Mouse (Mus musculus) bone marrow, adult 2 months (tissue): ENCODE results near the gene Cyb561. TPM values are rescaled to one million over a fixed set of nuclear protein-coding genes. Genes with fewer than 3 reads are reported as not detected.

Experiments
- H3K27ac ChIP-seq: fragments of 200-500 bp; 2 replicates; pipeline ENCODE4 v1.5.1; 2012; ENCODE audit warnings: low read depth, mild to moderate bottlenecking, control low read depth, inconsistent platforms, low read length; ENCODE audit not compliant: control insufficient read depth, poor library complexity, insufficient read depth
- H3K4me1 ChIP-seq: fragments of 200-500 bp; 2 replicates; pipeline ENCODE4 v1.6.1; 2011; ENCODE audit warnings: low read length; ENCODE audit not compliant: control insufficient read depth, insufficient read depth
- H3K4me3 ChIP-seq: fragments of 200-500 bp; replicated peaks from 2 replicates; pipeline ENCODE3; 2011; ENCODE audit warnings: mild to moderate bottlenecking, low read depth, low read length, control low read depth; ENCODE audit not compliant: control insufficient read depth
- CTCF ChIP-seq: fragments of 200-500 bp; IDR thresholded peaks from 2 replicates; pipeline ENCODE4 v1.5.1; 2011; ENCODE audit warnings: low read length, control low read depth; ENCODE audit not compliant: control insufficient read depth, insufficient read depth
- POLR2A ChIP-seq: fragments of 200-500 bp; IDR thresholded peaks from 2 replicates; pipeline ENCODE4 v1.6.1; 2011; ENCODE audit warnings: low read depth, mild to moderate bottlenecking, control low read depth, low read length, borderline replicate concordance; ENCODE audit not compliant: control insufficient read depth
- WGBS: fragments of 180-500 bp; shearing (Covaris S2); methylation state at CpG from one replicate; pipeline ENCODE4 v1.1.7; 2018; 5-methylcytosine and 5-hydroxymethylcytosine counted together
- polyA plus RNA-seq: library from polyadenylated mRNA; stranded (reverse); fragments of >200 nt; gene quantifications from 2 replicates; pipeline ENCODE4 v1.2.4, GENCODE M21; 2011; ENCODE audit warnings: low replicate concordance; ENCODE audit not compliant: missing spikeins, insufficient read depth, insufficient read length

Cyb561 gene
- polyA plus RNA-seq, 1 experiment = 1.4 TPM

- Histone ChIP-seq H3K4me1 (no peaks in the 10 kb centered on the region), H3K4me3 (no peak overlapping the region), H3K27ac (no peak overlapping the region)
- no peak for TF ChIP-seq CTCF
- no peak for TF ChIP-seq POLR2A
- WGBS = 70% methylated on average over 2 of the region's 2 CpGs
Measured at GRCm38 (mm10) chr11:105978232-105978631, 25.1 kb upstream of the Cyb561 start.

GRCm38 (mm10) chr11:105975636-105976035, 22.5 kb upstream of the Cyb561 start:
- no peak for TF ChIP-seq CTCF
- no peak overlapping the region for H3K4me3 ChIP-seq
- H3K4me1 ChIP-seq = no peaks in the 10 kb centered on the region
- no peak overlapping the region for H3K27ac ChIP-seq
- 87% methylated on average over 5 of the region's 5 CpGs for WGBS

- no peak overlapping the region for H3K27ac ChIP-seq
- 48% methylated on average over 3 of the region's 3 CpGs for WGBS
- no peaks in the 10 kb centered on the region for H3K4me1 ChIP-seq
- no peak overlapping the region for H3K4me3 ChIP-seq
- TF ChIP-seq CTCF = no peak
- TF ChIP-seq POLR2A = no peak
Measured at GRCm38 (mm10) chr11:105975050-105975449, 21.9 kb upstream of the Cyb561 start.

GRCm38 (mm10) chr11:105974593-105974992, 21.5 kb upstream of the Cyb561 start:
- 88% methylated on average over 6 of the region's 6 CpGs for whole genome bisulfite sequencing
- H3K4me1 ChIP-seq = no peaks in the 10 kb centered on the region
- H3K4me3 ChIP-seq = no peak overlapping the region
- TF ChIP-seq CTCF (no peak), POLR2A (no peak)
- no peak overlapping the region for H3K27ac ChIP-seq

- TF ChIP-seq POLR2A (no peak), CTCF (peak; percentile 23; the same call in 1 of the 2 replicates)
- WGBS = 18% methylated on average over 1 of the region's 1 CpGs
- H3K27ac ChIP-seq = no peak overlapping the region
- H3K4me3 ChIP-seq = no peak overlapping the region
- no peaks in the 10 kb centered on the region for H3K4me1 ChIP-seq
Measured at GRCm38 (mm10) chr11:105969516-105969915, 16.4 kb upstream of the Cyb561 start.

- 37% methylated on average over 10 of the region's 10 CpGs for WGBS
- H3K4me1 ChIP-seq = no peaks in the 10 kb centered on the region
- TF ChIP-seq CTCF (no peak), POLR2A (no peak)
- no peak overlapping the region for H3K27ac ChIP-seq
- H3K4me3 ChIP-seq = no peak overlapping the region
Measured at GRCm38 (mm10) chr11:105968948-105969347, 15.8 kb upstream of the Cyb561 start.

GRCm38 (mm10) chr11:105967741-105968574, 14.8 kb upstream of the Cyb561 start, which contains the start of gene Ace:
Ace (plus strand) TSS chr11:105967945.
- TF ChIP-seq POLR2A (no peak), CTCF (no peak)
- 1% methylated on average over 76 of the region's 76 CpGs for WGBS
- Histone ChIP-seq H3K4me3 (peak within 1 kb of the TSS; percentile 17), H3K27ac (no peak within 1 kb of the TSS), H3K4me1 (no peaks in the 10 kb centered on the region)

- 72% methylated on average over 4 of the region's 4 CpGs for whole genome bisulfite sequencing
- Histone ChIP-seq H3K4me3 (no peak overlapping the region), H3K27ac (no peak overlapping the region), H3K4me1 (no peaks in the 10 kb centered on the region)
- TF ChIP-seq CTCF (no peak), POLR2A (no peak)
Measured at GRCm38 (mm10) chr11:105966288-105966687, 13.2 kb upstream of the Cyb561 start.
